Mouse (Mus musculus): ENCODE results near the gene Kcnip4. TPM values are rescaled to one million over a fixed set of nuclear protein-coding genes. Genes with fewer than 3 reads are reported as not detected.

Kcnip4 gene
- polyA plus RNA-seq, 1 experiment = 0.06 TPM

GRCm38 (mm10) chr5:48483112-48483511 lies 1041.6 kb downstream of the Kcnip4 start:
- Histone ChIP-seq H3K79me2 (ENCODE audit: control insufficient read depth, insufficient read depth) (no peaks in the 10 kb centered on the region), H3K4me3 (no peak overlapping the region), H3ac (ENCODE audit: control insufficient read depth, insufficient read length) (no peak overlapping the region), H3K4me2 (ENCODE audit: low read depth) (no peak overlapping the region), H3K27me3 (ENCODE audit: control insufficient read depth, insufficient read depth, insufficient read length) (no peaks in the 10 kb centered on the region), H3K36me3 (ENCODE audit: control insufficient read depth, insufficient read depth) (no peaks in the 10 kb centered on the region)
- TF ChIP-seq POLR2AphosphoS2 (IDR thresholded peaks at IDR 0.05; ENCODE audit: insufficient read length, low read depth) (no peak), MYOD1 (IDR thresholded peaks at IDR 0.05; ENCODE audit: control insufficient read depth in 1 of 3, insufficient read length in 2 of 3, low read depth in 2 of 3) (no peak), TCF12 (IDR thresholded peaks at IDR 0.05; ENCODE audit: insufficient read depth, poor library complexity, severe bottlenecking) (no peak), MYOG (IDR thresholded peaks at IDR 0.05; ENCODE audit: control insufficient read depth in 1 of 3, insufficient read depth in 1 of 3, insufficient read length in 2 of 3, low read depth in 2 of 3) (no peak), MAX (IDR thresholded peaks at IDR 0.05; ENCODE audit: low read depth) (no peak), POLR2A (IDR thresholded peaks at IDR 0.05; ENCODE audit: insufficient read length, low read depth) (no peak), USF1 (IDR thresholded peaks at IDR 0.05; ENCODE audit: low read depth) (no peak), SRF (IDR thresholded peaks at IDR 0.05; ENCODE audit: control insufficient read depth, insufficient read length, low read depth) (no peak), REST (IDR thresholded peaks at IDR 0.05; ENCODE audit: insufficient read depth, insufficient read length) (no peak), E2F4 (IDR thresholded peaks at IDR 0.05; ENCODE audit: insufficient read depth) (no peak), TCF3 (IDR thresholded peaks at IDR 0.05; ENCODE audit: insufficient read length, low read depth) (no peak)

DNA sequence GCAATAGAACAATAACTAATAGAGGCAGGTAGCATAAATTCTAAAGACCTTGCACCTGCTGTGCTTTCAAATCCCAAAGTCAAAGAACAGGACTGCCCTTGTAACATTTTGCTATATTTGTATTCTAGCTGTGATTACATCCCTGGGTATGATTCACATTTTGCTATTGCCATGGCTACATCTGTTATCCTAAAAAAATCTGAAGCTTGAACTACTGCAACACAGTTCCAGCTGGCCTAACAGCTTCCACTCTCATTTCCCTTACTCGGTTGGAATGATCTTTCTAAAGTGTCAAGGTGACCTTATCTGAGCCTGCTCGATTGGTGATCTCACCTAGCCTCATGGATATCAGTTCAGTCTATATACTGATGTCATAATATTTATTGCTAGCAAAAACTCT lies 1064.5 kb downstream of the Kcnip4 start:
- no peak overlapping the region for H3K4me2 ChIP-seq (ENCODE audit: low read depth)
- H3K36me3 ChIP-seq (ENCODE audit: control insufficient read depth, insufficient read depth) = no peaks in the 10 kb centered on the region
- no peaks in the 10 kb centered on the region for H3K27me3 ChIP-seq (ENCODE audit: control insufficient read depth, insufficient read depth, insufficient read length)
- H3ac ChIP-seq (ENCODE audit: control insufficient read depth, insufficient read length) = no peak overlapping the region
- H3K4me3 ChIP-seq = no peak overlapping the region
- no peak for TF ChIP-seq CEBPB (IDR thresholded peaks at IDR 0.05; ENCODE audit: insufficient read depth, poor library complexity, severe bottlenecking)
- no peak for TF ChIP-seq E2F4 (IDR thresholded peaks at IDR 0.05; ENCODE audit: insufficient read depth)
- TF ChIP-seq MYOD1 (IDR thresholded peaks at IDR 0.05; ENCODE audit: control insufficient read depth in 1 of 3, insufficient read length in 2 of 3, low read depth in 2 of 3) = no peak
- no peak for TF ChIP-seq POLR2AphosphoS2 (IDR thresholded peaks at IDR 0.05; ENCODE audit: insufficient read length, low read depth)
- TF ChIP-seq MAX (IDR thresholded peaks at IDR 0.05; ENCODE audit: low read depth) = no peak
- TF ChIP-seq SRF (IDR thresholded peaks at IDR 0.05; ENCODE audit: control insufficient read depth, insufficient read length, low read depth) = no peak
- TF ChIP-seq POLR2A (IDR thresholded peaks at IDR 0.05; ENCODE audit: insufficient read length, low read depth) = no peak
- TF ChIP-seq REST (IDR thresholded peaks at IDR 0.05; ENCODE audit: insufficient read depth, insufficient read length) = no peak
- no peak for TF ChIP-seq MYOG (IDR thresholded peaks at IDR 0.05; ENCODE audit: control insufficient read depth in 1 of 3, insufficient read depth in 1 of 3, insufficient read length in 2 of 3, low read depth in 2 of 3)
- no peak for TF ChIP-seq TCF12 (IDR thresholded peaks at IDR 0.05; ENCODE audit: insufficient read depth, poor library complexity, severe bottlenecking)
- no peak for TF ChIP-seq USF1 (IDR thresholded peaks at IDR 0.05; ENCODE audit: low read depth)
- no peak for TF ChIP-seq TCF3 (IDR thresholded peaks at IDR 0.05; ENCODE audit: insufficient read length, low read depth)
- H3K79me2 ChIP-seq (ENCODE audit: control insufficient read depth, insufficient read depth) = no peaks in the 10 kb centered on the region

- no peak overlapping the region for H3K4me3 ChIP-seq
- no peaks in the 10 kb centered on the region for H3K79me2 ChIP-seq (ENCODE audit: control insufficient read depth, insufficient read depth)
- H3K27me3 ChIP-seq (ENCODE audit: control insufficient read depth, insufficient read depth, insufficient read length) = no peaks in the 10 kb centered on the region
- TF ChIP-seq TCF3 (IDR thresholded peaks at IDR 0.05; ENCODE audit: insufficient read length, low read depth) = no peak
- TF ChIP-seq POLR2A (IDR thresholded peaks at IDR 0.05; ENCODE audit: insufficient read length, low read depth) = no peak
- no peak overlapping the region for H3ac ChIP-seq (ENCODE audit: control insufficient read depth, insufficient read length)
- H3K36me3 ChIP-seq (ENCODE audit: control insufficient read depth, insufficient read depth) = no peaks in the 10 kb centered on the region
- no peak overlapping the region for H3K4me2 ChIP-seq (ENCODE audit: low read depth)
Measured at GRCm38 (mm10) chr5:48448888-48449287, 1075.8 kb downstream of the Kcnip4 start.

DNA sequence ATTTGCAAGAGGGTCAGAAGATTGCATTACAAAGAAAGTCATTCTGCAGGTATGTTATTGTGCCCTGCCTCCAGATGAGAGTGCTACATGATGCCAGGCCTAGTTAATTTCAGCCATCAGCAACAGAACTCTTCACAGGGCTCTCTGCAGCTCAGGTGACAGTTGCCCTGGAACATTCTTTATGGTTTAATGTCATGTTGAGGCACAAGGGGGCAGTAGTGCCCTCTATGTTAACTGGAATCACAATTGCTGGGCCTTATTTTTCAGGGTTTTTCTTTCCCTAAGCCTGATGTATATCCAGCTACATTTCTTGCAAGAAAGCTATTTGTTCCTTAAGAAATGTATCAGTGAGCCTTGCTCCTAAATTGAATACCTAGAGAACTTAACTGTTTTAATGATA lies 1094.2 kb downstream of the Kcnip4 start:
- Histone ChIP-seq H3K4me3 (no peak overlapping the region), H3K36me3 (ENCODE audit: control insufficient read depth, insufficient read depth) (no peaks in the 10 kb centered on the region), H3ac (ENCODE audit: control insufficient read depth, insufficient read length) (no peak overlapping the region), H3K79me2 (ENCODE audit: control insufficient read depth, insufficient read depth) (no peaks in the 10 kb centered on the region), H3K4me2 (ENCODE audit: low read depth) (no peak overlapping the region), H3K27me3 (ENCODE audit: control insufficient read depth, insufficient read depth, insufficient read length) (no peaks in the 10 kb centered on the region)
- TF ChIP-seq CEBPB (IDR thresholded peaks at IDR 0.05; ENCODE audit: insufficient read depth, poor library complexity, severe bottlenecking) (no peak), E2F4 (IDR thresholded peaks at IDR 0.05; ENCODE audit: insufficient read depth) (no peak), POLR2A (IDR thresholded peaks at IDR 0.05; ENCODE audit: insufficient read length, low read depth) (no peak), USF1 (IDR thresholded peaks at IDR 0.05; ENCODE audit: low read depth) (no peak), SRF (IDR thresholded peaks at IDR 0.05; ENCODE audit: control insufficient read depth, insufficient read length, low read depth) (no peak), MYOD1 (IDR thresholded peaks at IDR 0.05; ENCODE audit: control insufficient read depth in 1 of 3, insufficient read length in 2 of 3, low read depth in 2 of 3) (no peak), TCF12 (IDR thresholded peaks at IDR 0.05; ENCODE audit: insufficient read depth, poor library complexity, severe bottlenecking) (no peak), MYOG (IDR thresholded peaks at IDR 0.05; ENCODE audit: control insufficient read depth in 1 of 3, insufficient read depth in 1 of 3, insufficient read length in 2 of 3, low read depth in 2 of 3) (no peak), TCF3 (IDR thresholded peaks at IDR 0.05; ENCODE audit: insufficient read length, low read depth) (no peak), MAX (IDR thresholded peaks at IDR 0.05; ENCODE audit: low read depth) (no peak), REST (IDR thresholded peaks at IDR 0.05; ENCODE audit: insufficient read depth, insufficient read length) (no peak), POLR2AphosphoS2 (IDR thresholded peaks at IDR 0.05; ENCODE audit: insufficient read length, low read depth) (no peak)

DNA sequence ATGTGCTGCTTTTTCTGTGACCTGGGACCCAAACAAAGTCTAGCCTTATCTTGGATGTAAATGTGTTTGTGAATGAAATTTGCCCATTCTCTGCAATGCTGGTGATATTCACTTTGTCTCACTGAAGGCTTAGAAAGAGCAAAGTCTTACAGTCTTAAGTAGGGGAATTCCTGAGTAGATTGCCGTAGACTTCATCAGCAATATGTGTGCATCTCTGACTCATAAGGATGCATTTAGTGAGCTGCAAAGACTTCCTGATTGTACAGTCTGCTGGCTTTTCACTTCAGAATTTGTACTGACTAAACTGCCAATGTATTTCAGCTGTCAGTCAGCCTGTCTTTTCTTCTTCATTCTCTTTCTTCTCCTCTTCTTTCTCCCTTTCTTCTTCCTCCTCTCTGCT lies 1102.8 kb downstream of the Kcnip4 start:
- Histone ChIP-seq H3K4me2 (ENCODE audit: low read depth) (no peak overlapping the region), H3ac (ENCODE audit: control insufficient read depth, insufficient read length) (no peak overlapping the region), H3K79me2 (ENCODE audit: control insufficient read depth, insufficient read depth) (no peaks in the 10 kb centered on the region), H3K36me3 (ENCODE audit: control insufficient read depth, insufficient read depth) (no peaks in the 10 kb centered on the region), H3K27me3 (ENCODE audit: control insufficient read depth, insufficient read depth, insufficient read length) (no peaks in the 10 kb centered on the region), H3K4me3 (no peak overlapping the region)
- TF ChIP-seq POLR2A (IDR thresholded peaks at IDR 0.05; ENCODE audit: insufficient read length, low read depth) = no peak
- TF ChIP-seq CEBPB (IDR thresholded peaks at IDR 0.05; ENCODE audit: insufficient read depth, poor library complexity, severe bottlenecking) = peak; percentile 74; the same call in 1 of the 2 replicates
- TF ChIP-seq E2F4 (IDR thresholded peaks at IDR 0.05; ENCODE audit: insufficient read depth) = no peak

Data from myocyte (in vitro differentiated cells).